Mouse (Mus musculus) thymus, postnatal 10 days (tissue): ENCODE results near the gene Ccndbp1.
"Not testable (repeated sequence)": the region's sequence is repeated elsewhere in the genome, so short reads cannot be mapped to it uniquely, and the experiment has no call there.

ENCODE experiments used
- DNase-seq, 2 experiments: peaks; one replicate each; pipeline ENCODE4 v3.0.0; 2021; ENCODE audit warnings: low spot score in 2 of 2

Gene Ccndbp1

GRCm38 (mm10) chr2:121007925-121008663 lies at the start of gene Ccndbp1:
Ccndbp1 (plus strand) TSS chr2:121008403.
- peak; percentile 82 to 83 for DNase-seq

- DNase-seq, result no peak
Measured at GRCm38 (mm10) chr2:120959363-120959762, 48.8 kb upstream of the Ccndbp1 start.

GRCm38 (mm10) chr2:120959827-120960226 lies 48.4 kb upstream of the Ccndbp1 start:
- no peak for DNase-seq

GRCm38 (mm10) chr2:120960261-120960660 lies 47.9 kb upstream of the Ccndbp1 start:
- no peak for DNase-seq

GRCm38 (mm10) chr2:120963110-120963509 lies 45.1 kb upstream of the Ccndbp1 start:
- DNase-seq, result no peak

GRCm38 (mm10) chr2:120965486-120965885 lies 42.7 kb upstream of the Ccndbp1 start:
- DNase-seq, result no peak

GRCm38 (mm10) chr2:120970045-120970539 lies 38.1 kb upstream of the Ccndbp1 start:
- DNase-seq, result no peak

- peak; percentile 84 for DNase-seq
Measured at GRCm38 (mm10) chr2:120970559-120971080, 37.6 kb upstream of the Ccndbp1 start, which contains the start of gene Ubr1. Ubr1 (minus strand) TSS chr2:120970715.

- no peak for DNase-seq
Measured at GRCm38 (mm10) chr2:120971766-120972165, 36.4 kb upstream of the Ccndbp1 start.

- DNase-seq, result not testable (repeated sequence)
Measured at GRCm38 (mm10) chr2:120972257-120972656, 35.9 kb upstream of the Ccndbp1 start.

GRCm38 (mm10) chr2:120972964-120973363 lies 35.2 kb upstream of the Ccndbp1 start:
- no peak for DNase-seq

- no peak for DNase-seq
Measured at GRCm38 (mm10) chr2:120976308-120976707, 31.9 kb upstream of the Ccndbp1 start.

- DNase-seq, result peak; percentile 65 to 79
Measured at GRCm38 (mm10) chr2:120976990-120977925, 30.9 kb upstream of the Ccndbp1 start, which contains the start of gene Tmem62. Tmem62 (plus strand) TSS chr2:120977017.

- no peak for DNase-seq
Measured at GRCm38 (mm10) chr2:120977926-120978692, 30.1 kb upstream of the Ccndbp1 start.

GRCm38 (mm10) chr2:120978693-120979037 lies 29.5 kb upstream of the Ccndbp1 start:
- peak in 1 of 2 experiments; percentile 11 for DNase-seq

GRCm38 (mm10) chr2:120979819-120980218 lies 28.4 kb upstream of the Ccndbp1 start:
- DNase-seq, result no peak

GRCm38 (mm10) chr2:120980861-120981260 lies 27.3 kb upstream of the Ccndbp1 start:
- no peak for DNase-seq

- DNase-seq, result no peak
Measured at GRCm38 (mm10) chr2:120983611-120984010, 24.6 kb upstream of the Ccndbp1 start.

GRCm38 (mm10) chr2:120985241-120985640 lies 23.0 kb upstream of the Ccndbp1 start:
- no peak for DNase-seq

- no peak for DNase-seq
Measured at GRCm38 (mm10) chr2:120991196-120991595, 17.0 kb upstream of the Ccndbp1 start.

- not testable (repeated sequence) for DNase-seq
Measured at GRCm38 (mm10) chr2:120996607-120997006, 11.6 kb upstream of the Ccndbp1 start.
